Mouse (Mus musculus) ES-Bruce4 (cell line): ENCODE data around the gene Osbpl9.

ENCODE experiments used
- CTCF ChIP-seq: IDR thresholded peaks from one replicate; pipeline ENCODE4 v1.8.1; 2011; ENCODE audit warnings: low read depth, low read length
- POLR2A ChIP-seq: IDR thresholded peaks from one replicate; pipeline ENCODE4 v1.8.1; 2011; ENCODE audit warnings: low read length; ENCODE audit not compliant: insufficient read depth

- TF ChIP-seq CTCF: no peak
- no peak for TF ChIP-seq POLR2A
Observed at GRCm38 (mm10) chr4:109203931-109204330, 1.9 kb upstream of the Osbpl9 start.
